Mouse (Mus musculus): Measurements from ENCODE around the gene 9530003J23Rik. TPM values are rescaled to one million over a fixed set of nuclear protein-coding genes. Genes with fewer than 3 reads are reported as not detected.

The 9530003J23Rik gene
- polyA plus RNA-seq, 1 experiment from 2014 or later: 3.3 TPM

DNA sequence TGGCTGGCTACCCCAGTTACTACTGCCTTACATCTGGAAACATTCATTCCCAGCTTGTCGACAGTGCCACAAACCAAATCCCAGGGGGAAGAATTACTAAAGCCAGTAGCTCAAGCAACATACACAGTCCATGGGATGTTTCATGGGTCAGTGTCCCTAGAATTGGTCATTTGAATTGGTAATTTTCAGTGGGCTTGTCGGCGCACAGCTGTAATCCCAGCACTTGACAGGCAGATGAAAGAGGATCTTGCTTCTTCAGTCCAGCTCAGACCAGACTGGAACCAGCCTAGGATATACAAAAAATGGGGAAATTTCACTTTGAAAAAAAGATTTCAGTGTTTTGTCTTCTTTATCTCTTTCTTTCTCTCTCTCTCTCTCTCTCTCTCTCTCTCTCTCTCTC lies 38.8 kb downstream of the 9530003J23Rik start:
- WGBS: 71% methylated on average over 3 of the region's 3 CpGs
- H3K27me3 ChIP-seq (replicated peaks; ENCODE audit: insufficient read depth, low read length): no peaks in the 10 kb centered on the region
- H3K4me3 ChIP-seq (ENCODE audit: low read depth, low read length): no peak overlapping the region
- no peaks in the 10 kb centered on the region for H3K4me1 ChIP-seq (ENCODE audit: insufficient read depth, low read depth, low read length)
- 0 out of 2 replicates have a peak, but pooled peaks have one; percentile 30 for ATAC-seq
- H3K27ac ChIP-seq (ENCODE audit: low read length): no peak overlapping the region
- no peak overlapping the region for H3K4me2 ChIP-seq (replicated peaks; ENCODE audit: low read depth, low read length)
- no peaks in the 10 kb centered on the region for H3K9me3 ChIP-seq (ENCODE audit: low read length)
- no peak for DNase-seq (ENCODE audit: low spot score)
- TF ChIP-seq CTCF (IDR thresholded peaks at IDR 0.05): no peak
- TF ChIP-seq EP300 (IDR thresholded peaks at IDR 0.05): no peak
- H3K36me3 ChIP-seq (ENCODE audit: insufficient read depth, low read length): no peaks in the 10 kb centered on the region
- no peak overlapping the region for H3K9ac ChIP-seq (replicated peaks; ENCODE audit: low read depth)

DNA sequence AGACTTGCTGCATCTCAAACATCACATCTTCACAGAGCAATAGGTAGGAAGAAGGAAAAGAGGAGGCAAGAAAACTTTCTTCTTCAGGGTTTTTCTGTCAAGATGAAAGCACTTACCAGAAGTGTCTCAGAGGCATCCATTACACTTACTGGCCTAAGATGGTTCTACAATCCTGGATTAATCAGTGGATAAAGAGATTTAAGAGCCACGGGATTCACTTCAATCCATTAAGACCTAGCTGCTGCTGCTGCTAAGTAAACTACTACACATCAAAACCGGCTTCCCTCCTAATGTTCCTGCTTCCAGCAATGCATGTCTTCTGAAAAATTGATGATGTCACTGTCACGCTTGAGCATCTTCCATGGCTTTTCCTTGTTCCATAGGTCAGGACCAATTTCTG lies 41.8 kb downstream of the 9530003J23Rik start:
- TF ChIP-seq EP300 (IDR thresholded peaks at IDR 0.05) (no peak), CTCF (IDR thresholded peaks at IDR 0.05) (no peak)
- H3K9ac ChIP-seq (replicated peaks; ENCODE audit: low read depth): no peak overlapping the region
- no peaks in the 10 kb centered on the region for H3K27me3 ChIP-seq (replicated peaks; ENCODE audit: insufficient read depth, low read length)
- no peaks in the 10 kb centered on the region for H3K36me3 ChIP-seq (ENCODE audit: insufficient read depth, low read length)
- DNase-seq (ENCODE audit: low spot score): no peak
- no peak overlapping the region for H3K4me2 ChIP-seq (replicated peaks; ENCODE audit: low read depth, low read length)
- WGBS: 82% methylated on average over 3 of the region's 3 CpGs
- H3K27ac ChIP-seq (ENCODE audit: low read length): no peak overlapping the region
- ATAC-seq: no peak
- H3K4me3 ChIP-seq (ENCODE audit: low read depth, low read length): no peak overlapping the region
- H3K4me1 ChIP-seq (ENCODE audit: insufficient read depth, low read depth, low read length): no peaks in the 10 kb centered on the region
- no peaks in the 10 kb centered on the region for H3K9me3 ChIP-seq (ENCODE audit: low read length)

- Histone ChIP-seq H3K4me2 (replicated peaks; ENCODE audit: low read depth, low read length) (no peak overlapping the region), H3K27me3 (replicated peaks; ENCODE audit: insufficient read depth, low read length) (no peaks in the 10 kb centered on the region), H3K27ac (ENCODE audit: low read length) (no peak overlapping the region), H3K4me3 (ENCODE audit: low read depth, low read length) (no peak overlapping the region), H3K4me1 (ENCODE audit: insufficient read depth, low read depth, low read length) (no peaks in the 10 kb centered on the region), H3K9me3 (ENCODE audit: low read length) (no peaks in the 10 kb centered on the region), H3K36me3 (ENCODE audit: insufficient read depth, low read length) (no peaks in the 10 kb centered on the region), H3K9ac (replicated peaks; ENCODE audit: low read depth) (no peak overlapping the region)
- 91% methylated on average over 4 of the region's 4 CpGs for WGBS
- DNase-seq (ENCODE audit: low spot score) (no peak), ATAC-seq (no peak)
- TF ChIP-seq CTCF (IDR thresholded peaks at IDR 0.05) (no peak), EP300 (IDR thresholded peaks at IDR 0.05) (no peak)
Observed at GRCm38 (mm10) chr10:117195748-117196147, 42.8 kb downstream of the 9530003J23Rik start.

DNA sequence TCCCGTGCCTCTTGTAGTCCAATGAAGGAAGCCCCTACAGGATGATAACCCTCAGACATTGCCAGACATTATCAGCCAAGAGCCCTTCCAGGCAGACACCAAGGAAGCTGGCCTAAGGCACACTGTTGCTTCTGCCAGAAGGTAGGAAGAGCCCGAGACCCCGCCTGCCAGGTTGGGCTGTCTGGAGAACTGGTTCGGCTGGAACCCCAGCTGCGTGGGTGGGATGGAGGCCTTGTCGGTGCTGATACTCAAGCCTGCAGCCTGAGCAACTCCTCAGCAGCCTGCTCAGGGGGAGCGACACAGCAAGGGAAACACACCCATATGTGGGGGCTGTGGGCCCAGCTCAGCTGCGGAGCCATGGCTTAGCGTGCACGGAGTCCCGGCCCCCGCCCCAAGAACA lies 43.5 kb downstream of the 9530003J23Rik start:
- TF ChIP-seq CTCF (IDR thresholded peaks at IDR 0.05): no peak
- TF ChIP-seq EP300 (IDR thresholded peaks at IDR 0.05): no peak
- no peaks in the 10 kb centered on the region for H3K27me3 ChIP-seq (replicated peaks; ENCODE audit: insufficient read depth, low read length)
- DNase-seq (ENCODE audit: low spot score) (no peak), ATAC-seq (no peak)
- H3K36me3 ChIP-seq (ENCODE audit: insufficient read depth, low read length): no peaks in the 10 kb centered on the region
- WGBS: 78% methylated on average over 12 of the region's 12 CpGs
- H3K4me1 ChIP-seq (ENCODE audit: insufficient read depth, low read depth, low read length): no peaks in the 10 kb centered on the region
- no peak overlapping the region for H3K27ac ChIP-seq (ENCODE audit: low read length)
- no peak overlapping the region for H3K4me2 ChIP-seq (replicated peaks; ENCODE audit: low read depth, low read length)
- H3K4me3 ChIP-seq (ENCODE audit: low read depth, low read length): no peak overlapping the region
- H3K9ac ChIP-seq (replicated peaks; ENCODE audit: low read depth): no peak overlapping the region
- H3K9me3 ChIP-seq (ENCODE audit: low read length): no peaks in the 10 kb centered on the region

- Histone ChIP-seq H3K4me3 (ENCODE audit: low read depth, low read length) (no peak overlapping the region), H3K36me3 (ENCODE audit: insufficient read depth, low read length) (no peaks in the 10 kb centered on the region), H3K4me2 (replicated peaks; ENCODE audit: low read depth, low read length) (no peak overlapping the region), H3K27ac (ENCODE audit: low read length) (no peak overlapping the region), H3K9me3 (ENCODE audit: low read length) (no peaks in the 10 kb centered on the region), H3K4me1 (ENCODE audit: insufficient read depth, low read depth, low read length) (no peaks in the 10 kb centered on the region), H3K9ac (replicated peaks; ENCODE audit: low read depth) (no peak overlapping the region), H3K27me3 (replicated peaks; ENCODE audit: insufficient read depth, low read length) (no peaks in the 10 kb centered on the region)
- TF ChIP-seq EP300 (IDR thresholded peaks at IDR 0.05) (no peak), CTCF (IDR thresholded peaks at IDR 0.05) (no peak)
- DNase-seq (ENCODE audit: low spot score): no peak
- ATAC-seq: no peak
- WGBS: 82% methylated on average over 5 of the region's 5 CpGs
Observed at GRCm38 (mm10) chr10:117193364-117193763, 45.1 kb downstream of the 9530003J23Rik start.

GRCm38 (mm10) chr10:117185399-117186089 lies 53.0 kb downstream of the 9530003J23Rik start:
- no peak for TF ChIP-seq CTCF (IDR thresholded peaks at IDR 0.05)
- Histone ChIP-seq H3K9me3 (ENCODE audit: low read length) (no peaks in the 10 kb centered on the region), H3K4me2 (replicated peaks; ENCODE audit: low read depth, low read length) (no peak overlapping the region), H3K4me1 (ENCODE audit: insufficient read depth, low read depth, low read length) (no peaks in the 10 kb centered on the region), H3K9ac (replicated peaks; ENCODE audit: low read depth) (no peak overlapping the region), H3K36me3 (ENCODE audit: insufficient read depth, low read length) (no peaks in the 10 kb centered on the region), H3K27me3 (replicated peaks; ENCODE audit: insufficient read depth, low read length) (no peaks in the 10 kb centered on the region), H3K4me3 (ENCODE audit: low read depth, low read length) (no peak overlapping the region), H3K27ac (ENCODE audit: low read length) (no peak overlapping the region)
- WGBS: 40% methylated on average over 9 of the region's 9 CpGs
- no peak for ATAC-seq
- no peak for DNase-seq (ENCODE audit: low spot score)

Other genes starting within 250 kb of the 9530003J23Rik start
- gene Lrrc10, start 193.4 kb downstream of the 9530003J23Rik start, polyA plus RNA-seq (2015; fragmentation: Nextera tagmentation; extraction: Ambion mirVana): 0.45 and 0.58 TPM in 2 replicates
- gene Cct2, start 174.9 kb downstream of the 9530003J23Rik start, polyA plus RNA-seq (2015; fragmentation: Nextera tagmentation; extraction: Ambion mirVana): 107 and 109 TPM in 2 replicates
- gene Frs2, start 90.2 kb downstream of the 9530003J23Rik start, polyA plus RNA-seq (2015; fragmentation: Nextera tagmentation; extraction: Ambion mirVana): 18.8 and 21.9 TPM in 2 replicates
- 49.7 and 52.8 TPM in 2 replicates for gene Yeats4, start 14.2 kb downstream of the 9530003J23Rik start, polyA plus RNA-seq (2015; fragmentation: Nextera tagmentation; extraction: Ambion mirVana)
- gene Lyz2, start 43.6 kb upstream of the 9530003J23Rik start, polyA plus RNA-seq (2015; fragmentation: Nextera tagmentation; extraction: Ambion mirVana): 2,893 and 3,526 TPM in 2 replicates
- gene Lyz1, start 54.2 kb upstream of the 9530003J23Rik start, polyA plus RNA-seq (2015; fragmentation: Nextera tagmentation; extraction: Ambion mirVana): 2,166 and 3,269 TPM in 2 replicates
- 61.0 and 67.6 TPM in 2 replicates for gene Cpsf6, start 141.3 kb upstream of the 9530003J23Rik start, polyA plus RNA-seq (2015; fragmentation: Nextera tagmentation; extraction: Ambion mirVana)

Data from lung, postnatal 0 days (tissue).